Mouse (Mus musculus) ES-E14 (cell line): Measurements from ENCODE around the gene Gm11032.

ENCODE experiments used
- CHD2 ChIP-seq: IDR thresholded peaks from 2 replicates; pipeline ENCODE4 v1.6.1; 2014; ENCODE audit warnings: mild to moderate bottlenecking, low read depth, low read length, inconsistent platforms
- HCFC1 ChIP-seq: IDR thresholded peaks from 2 replicates; pipeline ENCODE4 v1.6.1; 2012; ENCODE audit warnings: low read length, inconsistent platforms, borderline replicate concordance; ENCODE audit not compliant: insufficient read depth
- MAFK ChIP-seq: IDR thresholded peaks from 2 replicates; pipeline ENCODE4 v1.6.1; 2014; ENCODE audit warnings: mild to moderate bottlenecking, low read depth, low read length, inconsistent platforms; ENCODE audit not compliant: insufficient read depth
- ZC3H11A ChIP-seq: IDR thresholded peaks from 2 replicates; pipeline ENCODE4 v1.6.1; 2012; ENCODE audit warnings: low read depth, mild to moderate bottlenecking, inconsistent platforms, low read length, borderline replicate concordance

DNA sequence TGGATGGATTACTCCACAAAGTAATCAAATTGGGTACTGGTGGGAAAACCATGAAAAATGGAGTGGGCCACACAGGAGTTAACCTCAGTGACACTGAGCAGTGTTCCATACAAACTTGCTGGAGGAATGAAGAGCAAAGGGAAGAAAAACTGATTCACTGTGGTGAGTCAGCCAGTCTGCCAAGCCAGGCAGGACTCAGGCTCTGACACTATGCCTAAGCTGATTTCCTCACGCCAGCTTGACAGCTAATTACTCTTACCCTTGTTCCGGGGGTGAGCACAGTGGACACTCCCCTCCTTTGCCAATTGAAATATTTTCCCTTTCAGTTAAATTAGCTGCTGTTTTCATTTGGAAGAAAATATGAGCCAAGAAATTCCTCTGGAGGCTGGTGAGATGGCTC lies 13.6 kb downstream of the Gm11032 start:
- TF ChIP-seq ZC3H11A (no peak), MAFK (no peak), HCFC1 (no peak), CHD2 (no peak)
